Mouse (Mus musculus) midbrain, embryonic 13.5 days (tissue): Measurements from ENCODE around the gene Lrrc8e. TPM values are rescaled to one million over a fixed set of nuclear protein-coding genes. Genes with fewer than 3 reads are reported as not detected.
A peak's percentile ranks its signal among the peaks of the same experiment; 100 is the strongest.

Source experiments
- ATAC-seq: fragments of 200-750 bp; cut with Nextera tagmentation; 2 replicates; pipeline ENCODE4 v1.8.0; 2017; ENCODE audit warnings: mild to moderate bottlenecking, moderate TSS enrichment, moderate library complexity
- H3K27ac ChIP-seq: fragments of 300-500 bp; sonication (generic); 2 replicates; pipeline ENCODE4 v1.5.1; 2015; ENCODE audit warnings: inconsistent platforms, mild to moderate bottlenecking, moderate library complexity
- H3K27me3 ChIP-seq: fragments of 300-500 bp; sonication (generic); 2 replicates; pipeline ENCODE4 v1.6.1; 2015; ENCODE audit warnings: mild to moderate bottlenecking, inconsistent platforms
- H3K36me3 ChIP-seq: fragments of 300-500 bp; sonication (generic); 2 replicates; pipeline ENCODE4 v1.6.1; 2015; ENCODE audit warnings: mild to moderate bottlenecking, inconsistent platforms
- H3K4me1 ChIP-seq: fragments of 300-500 bp; sonication (generic); replicated peaks from 2 replicates; pipeline ENCODE4 v1.6.1; 2015; ENCODE audit warnings: inconsistent platforms
- H3K4me2 ChIP-seq: fragments of 300-500 bp; sonication (generic); replicated peaks from 2 replicates; pipeline ENCODE4 v1.6.1; 2015; ENCODE audit warnings: moderate library complexity, mild to moderate bottlenecking, inconsistent platforms
- H3K4me3 ChIP-seq: fragments of 300-500 bp; sonication (generic); replicated peaks from 2 replicates; pipeline ENCODE4 v1.5.1; 2015; ENCODE audit warnings: mild to moderate bottlenecking, inconsistent platforms
- H3K9ac ChIP-seq: fragments of 300-500 bp; sonication (generic); replicated peaks from 2 replicates; pipeline ENCODE4 v1.6.1; 2015; ENCODE audit warnings: mild to moderate bottlenecking, inconsistent platforms
- H3K9me3 ChIP-seq: fragments of 300-500 bp; sonication (generic); 2 replicates; pipeline ENCODE4 v1.6.1; 2016; ENCODE audit warnings: mild to moderate bottlenecking, inconsistent platforms
- WGBS: fragments of 180-500 bp; shearing (Covaris S2); methylation state at CpG from one replicate; pipeline ENCODE4 v1.1.7; 2015; 5-methylcytosine and 5-hydroxymethylcytosine counted together
- polyA plus RNA-seq: library from polyadenylated mRNA; unstranded; fragments of >200 nt; fragmentation: Nextera tagmentation; extraction: Ambion mirVana; gene quantifications from 2 replicates; pipeline ENCODE4 v1.2.1, GENCODE M21; 2015

Gene Lrrc8e
- polyA plus RNA-seq, 1 experiment from 2014 or later = not detected

- ATAC-seq = no peak
- WGBS = 73% methylated on average over 4 of the region's 4 CpGs
- peak overlapping the region; percentile 77 for H3K4me2 ChIP-seq
- peaks cover 77% of the 10 kb centered on the region for H3K36me3 ChIP-seq
- peak overlapping the region; percentile 98 for H3K27ac ChIP-seq
- H3K27me3 ChIP-seq = no peaks in the 10 kb centered on the region
- peak overlapping the region; percentile 95; the same call in 1 of the 2 replicates for H3K4me3 ChIP-seq
- peak overlapping the region; percentile 95 for H3K9ac ChIP-seq
- no peaks in the 10 kb centered on the region for H3K9me3 ChIP-seq
- H3K4me1 ChIP-seq = peaks cover 33% of the 10 kb centered on the region
These were observed 33.2 kb downstream of the Lrrc8e start for GRCm38 (mm10) chr8:4259805-4260170.

DNA sequence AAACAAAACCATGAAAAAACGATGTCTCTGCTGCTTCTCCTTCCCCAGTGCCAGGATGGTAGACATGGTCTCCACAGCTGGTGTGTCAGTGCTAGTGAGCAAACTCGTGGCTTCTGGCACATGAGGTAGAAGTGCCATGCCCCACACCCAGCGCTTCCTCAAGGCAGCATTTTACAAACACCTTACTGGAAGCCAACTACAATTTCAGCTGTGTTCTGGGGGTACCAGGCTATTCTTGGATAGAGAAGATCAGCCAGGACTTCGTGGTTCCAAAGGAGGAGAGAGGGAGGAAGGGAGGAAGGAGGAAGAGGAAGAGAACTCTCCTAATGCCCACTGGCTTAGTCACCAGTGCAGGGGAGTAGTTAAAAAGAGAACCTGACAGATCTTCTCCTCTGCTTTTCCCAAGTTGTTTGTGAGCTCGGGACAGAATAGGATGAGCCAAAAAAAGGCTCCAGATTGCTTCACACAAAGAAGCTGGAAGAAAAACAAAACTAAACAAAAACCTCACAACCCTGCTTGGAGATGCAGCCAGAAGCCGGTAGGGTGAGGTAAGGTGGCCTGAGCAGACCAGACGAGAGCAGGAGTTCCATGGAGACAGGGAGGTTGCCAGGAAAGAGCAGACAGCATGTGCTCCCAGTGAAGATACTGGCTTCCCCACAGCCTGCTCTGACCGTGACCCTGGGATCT, 36.6 kb downstream of the Lrrc8e start:
- H3K9ac ChIP-seq = no peak overlapping the region
- no peak for ATAC-seq
- peaks cover 10% of the 10 kb centered on the region for H3K4me1 ChIP-seq
- WGBS = 89% methylated on average over 8 of the region's 8 CpGs
- no peaks in the 10 kb centered on the region for H3K27me3 ChIP-seq
- H3K4me3 ChIP-seq = no peak overlapping the region
- no peak overlapping the region for H3K27ac ChIP-seq
- peaks cover 82% of the 10 kb centered on the region for H3K36me3 ChIP-seq
- H3K9me3 ChIP-seq = no peaks in the 10 kb centered on the region
- H3K4me2 ChIP-seq = no peak overlapping the region

GRCm38 (mm10) chr8:4265160-4265914, 38.7 kb downstream of the Lrrc8e start:
- WGBS = 94% methylated on average over 15 of the region's 15 CpGs
- no peak overlapping the region for H3K4me3 ChIP-seq
- no peaks in the 10 kb centered on the region for H3K4me1 ChIP-seq
- no peak overlapping the region for H3K4me2 ChIP-seq
- no peak overlapping the region for H3K9ac ChIP-seq
- ATAC-seq = no peak
- no peaks in the 10 kb centered on the region for H3K27me3 ChIP-seq
- peaks cover 96% of the 10 kb centered on the region for H3K36me3 ChIP-seq
- no peaks in the 10 kb centered on the region for H3K9me3 ChIP-seq
- H3K27ac ChIP-seq = no peak overlapping the region

DNA sequence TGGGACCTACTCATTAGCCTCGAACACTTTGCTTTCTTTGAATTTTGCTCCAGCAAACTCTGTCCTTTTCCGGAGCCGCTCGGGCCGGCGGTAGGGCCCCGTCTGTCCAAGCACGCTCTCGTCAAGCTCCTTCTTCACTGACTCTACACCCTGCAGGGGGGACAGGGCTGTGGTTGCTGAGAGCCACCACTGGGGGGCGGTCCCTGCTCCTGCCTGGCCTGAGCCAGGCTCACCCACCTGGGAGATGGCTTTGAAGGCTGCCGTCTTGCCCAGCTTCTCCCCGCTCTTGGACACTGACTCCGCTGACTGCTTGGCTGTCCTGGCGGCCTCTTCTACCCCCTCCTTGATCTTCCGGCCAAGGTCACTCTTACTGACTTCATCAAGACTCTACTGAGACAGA, 41.0 kb downstream of the Lrrc8e start:
- H3K27me3 ChIP-seq = no peaks in the 10 kb centered on the region
- H3K4me1 ChIP-seq = no peaks in the 10 kb centered on the region
- peak; percentile 73 for ATAC-seq
- no peak overlapping the region for H3K4me3 ChIP-seq
- no peak overlapping the region for H3K9ac ChIP-seq
- no peaks in the 10 kb centered on the region for H3K9me3 ChIP-seq
- no peak overlapping the region for H3K4me2 ChIP-seq
- WGBS = 81% methylated on average over 15 of the region's 15 CpGs
- no peak overlapping the region for H3K27ac ChIP-seq
- peaks cover 91% of the 10 kb centered on the region for H3K36me3 ChIP-seq

DNA sequence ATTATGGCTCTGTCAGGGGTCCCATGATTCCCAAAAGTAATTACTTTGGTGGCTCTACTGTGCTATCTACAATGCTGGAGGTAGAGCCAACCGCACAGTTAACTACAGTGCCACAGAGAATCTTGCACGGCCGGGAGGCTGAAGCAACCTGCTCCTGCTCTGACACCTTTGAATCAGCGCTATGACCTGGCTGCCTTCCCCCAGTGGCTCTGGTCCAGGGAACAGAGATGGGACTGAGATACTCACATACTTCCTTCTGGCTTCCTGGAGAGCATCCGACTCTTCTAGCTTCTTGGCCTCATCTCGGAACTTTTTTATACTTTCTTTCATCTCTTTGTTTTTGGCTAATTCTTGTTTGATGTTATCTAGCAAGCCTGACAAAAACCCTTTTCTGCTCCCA, 43.0 kb downstream of the Lrrc8e start:
- ATAC-seq = no peak
- Histone ChIP-seq H3K4me1 (peaks cover 8% of the 10 kb centered on the region), H3K9me3 (no peaks in the 10 kb centered on the region), H3K4me3 (no peak overlapping the region), H3K27me3 (no peaks in the 10 kb centered on the region), H3K36me3 (peaks cover 84% of the 10 kb centered on the region), H3K4me2 (no peak overlapping the region), H3K27ac (no peak overlapping the region), H3K9ac (no peak overlapping the region)
- 94% methylated on average over 6 of the region's 6 CpGs for WGBS

- no peaks in the 10 kb centered on the region for H3K9me3 ChIP-seq
- peak within 1 kb of the TSS; percentile 74 for H3K4me3 ChIP-seq
- peaks cover 19% of the 10 kb centered on the region for H3K4me1 ChIP-seq
- H3K36me3 ChIP-seq = peaks cover 26% of the 10 kb centered on the region
- peak within 1 kb of the TSS; percentile 81 for H3K4me2 ChIP-seq
- peak within 1 kb of the TSS; percentile 76 for H3K27ac ChIP-seq
- under 1% methylated on average over 39 of the region's 39 CpGs for WGBS
- no peaks in the 10 kb centered on the region for H3K27me3 ChIP-seq
- peak; percentile 96 for ATAC-seq
- H3K9ac ChIP-seq = peak within 1 kb of the TSS; percentile 74
These were observed 48.9 kb downstream of the Lrrc8e start, which contains the start of gene Timm44 for GRCm38 (mm10) chr8:4275275-4276110. TSS of gene Timm44 (minus strand) at chr8:4275913.

DNA sequence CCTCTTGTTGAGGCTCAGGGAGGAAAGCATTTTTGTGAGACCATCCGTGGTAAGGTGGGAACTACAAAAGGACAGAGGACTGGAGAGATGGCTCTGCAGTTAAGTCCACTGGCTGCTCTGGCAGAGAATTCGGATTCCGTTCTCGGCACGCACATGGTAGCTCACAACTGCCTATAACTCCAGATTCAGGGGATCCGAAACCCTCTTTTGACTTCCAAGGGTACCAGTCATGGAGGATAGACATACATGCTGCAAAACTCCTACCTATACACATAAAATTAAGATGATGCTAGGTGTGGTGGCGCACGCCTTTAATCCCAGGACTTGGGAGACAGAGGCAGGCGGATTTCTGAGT, 49.5 kb downstream of the Lrrc8e start:
- no peaks in the 10 kb centered on the region for H3K27me3 ChIP-seq
- peaks cover 19% of the 10 kb centered on the region for H3K4me1 ChIP-seq
- H3K4me3 ChIP-seq = peak overlapping the region; percentile 74
- H3K9me3 ChIP-seq = no peaks in the 10 kb centered on the region
- ATAC-seq = no peak
- peak overlapping the region; percentile 74; the same call in 1 of the 2 replicates for H3K9ac ChIP-seq
- WGBS = 25% methylated on average over 9 of the region's 9 CpGs
- H3K36me3 ChIP-seq = peaks cover 26% of the 10 kb centered on the region
- peak overlapping the region; percentile 81 for H3K4me2 ChIP-seq
- H3K27ac ChIP-seq = peak overlapping the region; percentile 76

Other genes starting within 250 kb of the Lrrc8e start
- gene Cd209f, start 121.0 kb upstream of the Lrrc8e start, polyA plus RNA-seq = 0.23 TPM in 1 of 2 replicates, not detected in the other
- not detected in 2 replicates for gene Cd209g, start 92.7 kb upstream of the Lrrc8e start, polyA plus RNA-seq
- 91.4 and 92.5 TPM in 2 replicates for gene Evi5l, start 60.3 kb upstream of the Lrrc8e start, polyA plus RNA-seq
- gene Prr36, start 9.4 kb upstream of the Lrrc8e start, polyA plus RNA-seq = 44.2 and 52.1 TPM in 2 replicates
- 33.0 and 36.9 TPM in 2 replicates for gene Map2k7, start 11.9 kb downstream of the Lrrc8e start, polyA plus RNA-seq
- 0.90 and 1.2 TPM in 2 replicates for gene Gm49320, start 12.0 kb downstream of the Lrrc8e start, polyA plus RNA-seq
- 8.0 and 8.5 TPM in 2 replicates for gene Tgfbr3l, start 21.4 kb downstream of the Lrrc8e start, polyA plus RNA-seq
- gene Snapc2, start 26.3 kb downstream of the Lrrc8e start, polyA plus RNA-seq = 62.7 and 64.1 TPM in 2 replicates
- 245 and 257 TPM in 2 replicates for gene Ctxn1, start 32.4 kb downstream of the Lrrc8e start, polyA plus RNA-seq
- gene Timm44, start 49.1 kb downstream of the Lrrc8e start, polyA plus RNA-seq = 44.5 and 45.1 TPM in 2 replicates
- gene Ccl25, start 98.4 kb downstream of the Lrrc8e start, polyA plus RNA-seq = 20.0 and 23.2 TPM in 2 replicates
- gene Elavl1, start 98.6 kb downstream of the Lrrc8e start, polyA plus RNA-seq = 152 and 163 TPM in 2 replicates